ENCODE assay signal across 24 mouse cellular contexts in the genomic region with DNA sequence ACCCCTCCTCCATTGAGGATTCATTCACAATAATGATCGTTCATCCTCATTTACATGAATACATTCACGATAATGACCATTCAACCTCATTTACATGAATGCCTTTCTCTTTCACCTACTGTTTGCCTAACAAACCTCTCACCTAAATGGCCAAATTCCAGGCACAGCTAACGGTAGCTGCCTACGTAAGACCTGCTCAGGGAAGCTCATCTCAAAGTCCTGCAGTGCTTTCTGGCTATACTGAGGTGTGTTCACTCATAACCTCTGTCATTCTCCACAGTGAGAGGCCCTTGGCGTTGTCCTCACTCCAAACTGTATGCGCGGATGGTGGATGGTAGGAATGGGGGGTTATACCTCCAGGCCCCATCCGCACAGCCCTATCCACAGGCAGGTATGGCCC. TPM values are rescaled to one million over a fixed set of nuclear protein-coding genes. Genes with fewer than 3 reads are reported as not detected.
DNase-seq lines count a peak whose midpoint lies in the region; ATAC-seq and TF ChIP-seq lines count a peak whose summit lies in the region.
"Had no signal": no experiment of that assay in that cellular context is flagged by ENCODE, and none has a peak within 500 bp of the region (broad histone marks: within the 10 kb centered on the region; RNA-seq: fewer than 3 reads in every experiment).

No protein-coding gene starts in this region.

- H3K36me3 ChIP-seq in kidney, adult 2 months (ENCODE audit: control insufficient read depth, insufficient read depth, low read length) = no peaks in the 10 kb centered on the region
- H3K36me3 ChIP-seq in liver, postnatal 0 days (replicated peaks; ENCODE audit: insufficient read depth, low read length) = no peaks in the 10 kb centered on the region
- no peaks in the 10 kb centered on the region for H3K36me3 ChIP-seq in liver, embryonic 11.5 days (ENCODE audit: control insufficient read depth, insufficient read depth, low read length)
- H3K36me3 ChIP-seq: hindbrain, embryonic 10.5 days; hindbrain, embryonic 15.5 days; limb, embryonic 13.5 days; liver, embryonic 15.5 days; midbrain, embryonic 12.5 days had no signal

- H3K9me3 ChIP-seq in liver, postnatal 0 days (ENCODE audit: low read length) = no peaks in the 10 kb centered on the region
- no peaks in the 10 kb centered on the region for H3K9me3 ChIP-seq in liver, embryonic 11.5 days (ENCODE audit: control insufficient read depth, low read length)
- H3K9me3 ChIP-seq: forebrain, embryonic 13.5 days; hindbrain, embryonic 10.5 days; hindbrain, embryonic 15.5 days; limb, embryonic 13.5 days; liver, embryonic 15.5 days; midbrain, embryonic 12.5 days had no signal

- TF ChIP-seq CTCF in kidney, adult 2 months (conservative IDR thresholded peaks at IDR 0.05; ENCODE audit: insufficient read depth, insufficient read length, low read depth, low read length) = no peak
- TF ChIP-seq CTCF in liver, postnatal 0 days (IDR thresholded peaks at IDR 0.05; ENCODE audit: low read depth) = no peak
- no peak for TF ChIP-seq CTCF in left cerebral cortex, adult 2 months (IDR thresholded peaks at IDR 0.05)

- peak; percentile 45 for DNase-seq in kidney, adult 2 months
- DNase-seq in kidney, postnatal 10 days = no peak
- peak; percentile 33 for DNase-seq in liver, postnatal 0 days
- no peak for DNase-seq in liver, embryonic 11.5 days (ENCODE audit: low spot score)
- no peak for DNase-seq in left cerebral cortex, adult 2 months (ENCODE audit: extremely low spot score in 1 of 2, low spot score in 2 of 2)
- DNase-seq: adrenal gland, postnatal 36 days; B cell, adult 2 months; cerebellum, adult 8-10 months; cerebellum, postnatal 25 days; gastrocnemius, postnatal 14 days; heart, postnatal 14 days; lung, postnatal 36 days; retina, postnatal 1 day; right cerebral cortex, postnatal 14 days had no signal

- H3K4me1 ChIP-seq in kidney, adult 2 months (ENCODE audit: control insufficient read depth, insufficient read depth, low read length) = peaks cover 7% of the 10 kb centered on the region; the same call in 1 of the 2 replicates
- H3K4me1 ChIP-seq in liver, postnatal 0 days (ENCODE audit: insufficient read depth) = peaks cover 21% of the 10 kb centered on the region
- H3K4me1 ChIP-seq in liver, embryonic 11.5 days (replicated peaks; ENCODE audit: control insufficient read depth, insufficient read depth, low read length) = peaks cover 14% of the 10 kb centered on the region
- peaks cover 14% of the 10 kb centered on the region for H3K4me1 ChIP-seq in brown adipose tissue, adult 24 weeks (ENCODE audit: control insufficient read depth, insufficient read depth, insufficient read length, low read length)

- intact Hi-C loops in left cerebral cortex, adult 2 months (cut with DNase I) = no loop called here

- H3K27ac ChIP-seq in kidney, adult 2 months (ENCODE audit: insufficient read depth, low read depth, low read length) = no peak overlapping the region
- peak overlapping the region; percentile 76 for H3K27ac ChIP-seq in liver, postnatal 0 days (ENCODE audit: low read depth)
- H3K27ac ChIP-seq in liver, embryonic 11.5 days (ENCODE audit: low read depth, low read length) = no peak overlapping the region
- H3K27ac ChIP-seq in brown adipose tissue, adult 24 weeks (replicated peaks; ENCODE audit: low read depth, low read length) = peak overlapping the region; percentile 86
- H3K27ac ChIP-seq in left cerebral cortex, adult 2 months = no peak overlapping the region
- H3K27ac ChIP-seq: forebrain, embryonic 13.5 days; hindbrain, embryonic 10.5 days; hindbrain, embryonic 15.5 days; layer of hippocampus, adult 2 months; limb, embryonic 13.5 days; liver, embryonic 15.5 days; midbrain, embryonic 12.5 days had no signal

- peak; percentile 89 for ATAC-seq in liver, postnatal 0 days
- no peak for ATAC-seq in liver, embryonic 11.5 days (replicated peaks; ENCODE audit: low FRiP score)
- ATAC-seq: forebrain, embryonic 13.5 days; inflammation-experienced regulatory T-cells, adult 6 months had no signal

- no peaks in the 10 kb centered on the region for H3K27me3 ChIP-seq in kidney, adult 2 months (replicated peaks; ENCODE audit: control insufficient read depth, insufficient read depth, low read length)
- no peaks in the 10 kb centered on the region for H3K27me3 ChIP-seq in liver, postnatal 0 days (ENCODE audit: insufficient read depth, low read length)
- H3K27me3 ChIP-seq in liver, embryonic 11.5 days (replicated peaks; ENCODE audit: control insufficient read depth, insufficient read depth, low read length) = no peaks in the 10 kb centered on the region
- H3K27me3 ChIP-seq: forebrain, embryonic 13.5 days; hindbrain, embryonic 15.5 days; limb, embryonic 13.5 days; liver, embryonic 15.5 days; midbrain, embryonic 12.5 days had no signal

- H3K4me2 ChIP-seq in liver, postnatal 0 days (ENCODE audit: low read depth, low read length) = no peak overlapping the region
- H3K4me2 ChIP-seq in liver, embryonic 11.5 days = no peak overlapping the region
- H3K4me2 ChIP-seq: forebrain, embryonic 13.5 days; hindbrain, embryonic 15.5 days; limb, embryonic 13.5 days; liver, embryonic 15.5 days; midbrain, embryonic 12.5 days had no signal

- no peak overlapping the region for H3K9ac ChIP-seq in liver, postnatal 0 days (replicated peaks)
- H3K9ac ChIP-seq in liver, embryonic 11.5 days (ENCODE audit: low read depth, low read length) = no peak overlapping the region
- H3K9ac ChIP-seq: forebrain, embryonic 13.5 days; hindbrain, embryonic 15.5 days; limb, embryonic 13.5 days; liver, embryonic 15.5 days had no signal

- WGBS in kidney, adult 2 months = 71% methylated on average over 8 of the region's 8 CpGs
- 83% methylated on average over 8 of the region's 8 CpGs for whole genome bisulfite sequencing in liver, postnatal 0 days (ENCODE audit: insufficient replicate concordance)
- 83% methylated on average over 8 of the region's 8 CpGs for WGBS in liver, embryonic 11.5 days

- TF ChIP-seq POLR2A in kidney, adult 2 months (IDR thresholded peaks at IDR 0.05; ENCODE audit: low read depth, low read length) = no peak

- H3K4me3 ChIP-seq in kidney, adult 2 months (ENCODE audit: insufficient read depth, low read depth, low read length) = no peak overlapping the region
- no peak overlapping the region for H3K4me3 ChIP-seq in liver, postnatal 0 days (ENCODE audit: low read depth, low read length)
- H3K4me3 ChIP-seq in liver, embryonic 11.5 days (ENCODE audit: low read depth, low read length) = no peak overlapping the region
- no peak overlapping the region for H3K4me3 ChIP-seq in brown adipose tissue, adult 24 weeks (ENCODE audit: insufficient read depth, low read depth, low read length)
- no peak overlapping the region for H3K4me3 ChIP-seq in left cerebral cortex, adult 2 months
- H3K4me3 ChIP-seq: forebrain, embryonic 13.5 days; hindbrain, embryonic 10.5 days; hindbrain, embryonic 15.5 days; layer of hippocampus, adult 2 months; limb, embryonic 13.5 days; liver, embryonic 15.5 days; midbrain, embryonic 12.5 days had no signal

- TF ChIP-seq EP300 in liver, postnatal 0 days (IDR thresholded peaks at IDR 0.05; ENCODE audit: low read depth) = no peak

RNA-seq across cellular contexts. Expression of gene Prox2, which starts 5.8 kb away (rescaled TPM):
- 2.0 and 2.4 TPM in 2 replicates for polyA plus RNA-seq in kidney, adult 2 months (2012; rRNA removed)
- 2.3 and 2.8 TPM in 2 replicates for polyA plus RNA-seq in liver, postnatal 0 days (2015; fragmentation: Nextera tagmentation; extraction: Ambion mirVana)
- 3.8 and 4.3 TPM in 2 replicates for polyA plus RNA-seq in liver, embryonic 11.5 days (2014; fragmentation: Nextera tagmentation; extraction: Ambion mirVana)
- polyA plus RNA-seq in brown adipose tissue, adult 24 weeks (2012; ENCODE audit: insufficient read depth, insufficient read length, missing spikeins) = 1.6 and 8.0 TPM in 2 replicates
- total RNA-seq in left cerebral cortex, adult 2 months (2021) = 1 to 10 TPM; 1.9 to 2.1 TPM

RNA-seq across cellular contexts. Expression of gene Dlst, which starts 5.8 kb away (rescaled TPM):
- 294 and 312 TPM in 2 replicates for polyA plus RNA-seq in kidney, adult 2 months (2012; rRNA removed)
- polyA plus RNA-seq in liver, postnatal 0 days (2015; fragmentation: Nextera tagmentation; extraction: Ambion mirVana) = 68.3 and 76.4 TPM in 2 replicates
- 139 and 143 TPM in 2 replicates for polyA plus RNA-seq in liver, embryonic 11.5 days (2014; fragmentation: Nextera tagmentation; extraction: Ambion mirVana)
- 822 and 856 TPM in 2 replicates for polyA plus RNA-seq in brown adipose tissue, adult 24 weeks (2012; ENCODE audit: insufficient read depth, insufficient read length, missing spikeins)
- total RNA-seq in left cerebral cortex, adult 2 months (2021) = 100 to 1,000 TPM; 146 to 156 TPM

RNA-seq across cellular contexts. Expression of gene Rps6kl1, which starts 46.3 kb away (rescaled TPM):
- polyA plus RNA-seq in kidney, adult 2 months (2012; rRNA removed) = 0.89 and 0.98 TPM in 2 replicates
- 0.39 and 0.61 TPM in 2 replicates for polyA plus RNA-seq in liver, postnatal 0 days (2015; fragmentation: Nextera tagmentation; extraction: Ambion mirVana)
- 0.99 and 1.1 TPM in 2 replicates for polyA plus RNA-seq in liver, embryonic 11.5 days (2014; fragmentation: Nextera tagmentation; extraction: Ambion mirVana)
- polyA plus RNA-seq in brown adipose tissue, adult 24 weeks (2012; ENCODE audit: insufficient read depth, insufficient read length, missing spikeins) = 0.36 TPM in 1 of 2 replicates, not detected in the other
- total RNA-seq in left cerebral cortex, adult 2 months (2021) = 10 to 100 TPM; 33.9 to 38.6 TPM
- total RNA-seq: granulocyte monocyte progenitor cell, adult 5-6 weeks had no signal

Comparison
In these comparisons a context has a peak if more than half of its experiments do, and no peak if none do; other contexts are left out.
1. DNase-seq: peak in kidney, adult 2 months (single experiment) and liver, postnatal 0 days (single experiment); none in kidney, postnatal 10 days (single experiment), liver, embryonic 11.5 days (single experiment) and left cerebral cortex, adult 2 months (0 of 2).
2. H3K27ac ChIP-seq: peak in liver, postnatal 0 days (single experiment) and brown adipose tissue, adult 24 weeks (single experiment); none in kidney, adult 2 months (single experiment), liver, embryonic 11.5 days (single experiment) and left cerebral cortex, adult 2 months (single experiment).